Mouse (Mus musculus) bone marrow macrophage, adult 2 months (primary cell): Measurements from ENCODE around the gene Polr3h.

Experiments used
- CTCF ChIP-seq: IDR thresholded peaks from 2 replicates; pipeline ENCODE4 v1.5.1; 2012; ENCODE audit warnings: low read depth, mild to moderate bottlenecking, low read length, moderate library complexity
- POLR2A ChIP-seq: IDR thresholded peaks from 2 replicates; pipeline ENCODE4 v1.6.1; 2012; ENCODE audit warnings: mild to moderate bottlenecking, low read depth, low read length, borderline replicate concordance

DNA sequence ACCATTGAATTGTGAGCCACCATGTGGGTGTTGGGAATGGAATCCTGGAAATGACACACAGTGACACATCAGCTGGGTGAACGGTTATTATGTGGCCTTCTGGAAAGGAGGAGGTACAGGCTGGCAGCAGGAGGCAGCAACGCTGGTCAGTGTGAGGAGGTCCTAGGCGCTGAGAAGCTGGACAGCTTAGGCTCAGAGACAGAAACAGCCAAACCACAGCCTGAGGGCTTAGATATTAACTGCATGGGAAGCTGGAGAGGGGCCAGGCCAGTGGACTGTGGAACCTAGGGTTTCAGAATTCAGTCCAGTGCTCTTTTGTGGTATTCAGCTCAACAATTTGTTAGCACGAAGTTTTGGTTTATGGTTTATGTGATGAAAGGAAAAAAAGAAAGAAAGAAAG is 1.7 kb upstream of the Polr3h start:
- TF ChIP-seq CTCF (no peak), POLR2A (no peak)
